In the genomic region with DNA sequence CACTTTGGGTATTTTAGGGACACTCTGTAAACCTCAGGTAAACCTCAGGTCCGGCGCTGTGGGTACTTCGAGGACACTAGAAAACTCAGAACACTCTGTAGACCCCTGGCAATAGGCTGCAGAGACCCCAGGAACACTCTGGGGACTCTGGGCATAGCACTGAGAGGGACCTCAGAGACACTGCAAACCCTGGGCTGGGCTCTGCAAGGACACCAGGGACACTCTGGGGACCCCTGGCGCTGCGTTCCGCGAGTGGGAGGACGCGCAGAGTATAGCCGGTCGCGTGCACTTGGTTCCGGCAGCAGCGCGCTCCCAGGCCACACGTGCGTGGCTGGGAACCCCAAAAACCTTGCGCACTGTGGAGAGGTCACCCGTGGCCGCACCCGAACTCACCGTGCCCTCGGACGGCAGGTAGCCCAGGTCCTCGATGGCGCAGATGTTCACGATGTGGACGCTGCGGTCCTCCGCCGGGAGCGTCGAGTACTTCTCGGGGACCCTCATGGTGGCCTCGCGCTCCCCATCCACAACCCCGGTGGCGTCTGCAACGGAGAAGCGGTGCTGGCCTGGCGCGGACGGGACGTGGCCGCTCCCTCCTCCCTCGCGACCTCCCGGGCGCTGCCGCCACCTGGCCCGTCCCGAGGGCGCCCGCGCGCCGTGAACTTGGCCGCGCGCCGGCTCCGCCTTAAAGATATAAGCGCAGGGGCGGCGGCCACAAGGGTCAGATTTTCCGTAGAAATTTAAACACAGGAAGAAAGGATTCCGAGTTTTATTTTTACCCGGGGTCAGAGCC, we compare ENCODE assay signal across 8 mouse cellular contexts.
A peak's percentile ranks its signal among the peaks of the same experiment; 100 is the strongest.
DNase-seq lines count a peak whose midpoint lies in the region; ATAC-seq and TF ChIP-seq lines count a peak whose summit lies in the region.

No protein-coding gene starts in this region.

- H3K4me1 ChIP-seq in forebrain, embryonic 11.5 days (replicated peaks; ENCODE audit: control insufficient read depth, insufficient read depth, low read length), result peaks cover 6% of the 10 kb centered on the region; the same call in 1 of the 2 replicates
- H3K4me1 ChIP-seq in hindbrain, embryonic 15.5 days (replicated peaks), result peaks cover 11% of the 10 kb centered on the region
- H3K4me1 ChIP-seq in lung, adult 2 months (ENCODE audit: control insufficient read depth, insufficient read depth, low read length), result no peaks in the 10 kb centered on the region
- H3K4me1 ChIP-seq in stomach, postnatal 0 days (replicated peaks; ENCODE audit: control insufficient read depth, insufficient read depth), result peaks cover 5% of the 10 kb centered on the region; the same call in 1 of the 2 replicates

- H3K36me3 ChIP-seq in forebrain, embryonic 11.5 days (ENCODE audit: control insufficient read depth, insufficient read depth, low read length), result no peaks in the 10 kb centered on the region
- H3K36me3 ChIP-seq in hindbrain, embryonic 15.5 days, result no peaks in the 10 kb centered on the region
- H3K36me3 ChIP-seq in stomach, postnatal 0 days (ENCODE audit: control insufficient read depth, insufficient read depth, low read length), result no peaks in the 10 kb centered on the region

- ATAC-seq in forebrain, embryonic 11.5 days (replicated peaks; ENCODE audit: low FRiP score), result 0 out of 2 replicates have a peak, but pooled peaks have one; percentile 29
- no peak for ATAC-seq in hindbrain, embryonic 15.5 days (ENCODE audit: low FRiP score, low read depth)
- ATAC-seq in stomach, postnatal 0 days (ENCODE audit: low FRiP score, low TSS enrichment), result peak; percentile 20; the same call in 1 of the 2 replicates

- peaks cover 12% of the 10 kb centered on the region for H3K27me3 ChIP-seq in forebrain, embryonic 11.5 days (ENCODE audit: control insufficient read depth, insufficient read depth, low read length)
- H3K27me3 ChIP-seq in hindbrain, embryonic 15.5 days, result peaks cover 25% of the 10 kb centered on the region
- H3K27me3 ChIP-seq in stomach, postnatal 0 days (ENCODE audit: control insufficient read depth, insufficient read depth, low read length), result no peaks in the 10 kb centered on the region

- peak; percentile 62 for DNase-seq in ovary, postnatal 36 days (ENCODE audit: low spot score)
- DNase-seq in ovary, adult 18-20 months (ENCODE audit: low spot score), result no peak
- peak; percentile 62 for DNase-seq in forebrain, embryonic 11.5 days (ENCODE audit: low spot score)
- peak; percentile 63 for DNase-seq in lung, adult 2 months
- DNase-seq in stomach, postnatal 0 days (ENCODE audit: low spot score), result peak; percentile 71
- DNase-seq in layer of hippocampus, postnatal 14 days (ENCODE audit: low spot score in 2 of 2), result no peak
- DNase-seq in cerebellum, adult 9-10 months, result no peak

- WGBS in forebrain, embryonic 11.5 days, result 10% methylated on average over 68 of the region's 68 CpGs
- WGBS in hindbrain, embryonic 15.5 days, result 7% methylated on average over 68 of the region's 68 CpGs
- WGBS in lung, adult 2 months, result 6% methylated on average over 68 of the region's 68 CpGs
- 11% methylated on average over 66 of the region's 68 CpGs for WGBS in stomach, postnatal 0 days

- peak overlapping the region; percentile 67 for H3K4me2 ChIP-seq in forebrain, embryonic 11.5 days (ENCODE audit: low read depth, low read length, severe bottlenecking)
- H3K4me2 ChIP-seq in hindbrain, embryonic 15.5 days, result peak overlapping the region; percentile 94
- peak overlapping the region; percentile 77 for H3K4me2 ChIP-seq in stomach, postnatal 0 days (replicated peaks; ENCODE audit: low read depth)

- no peak overlapping the region for H3K27ac ChIP-seq in forebrain, embryonic 11.5 days (ENCODE audit: low read depth, low read length)
- no peak overlapping the region for H3K27ac ChIP-seq in hindbrain, embryonic 15.5 days (replicated peaks)
- no peak overlapping the region for H3K27ac ChIP-seq in stomach, postnatal 0 days (replicated peaks)

- TF ChIP-seq POLR2A in lung, adult 2 months (IDR thresholded peaks at IDR 0.05; ENCODE audit: borderline replicate concordance, extremely low read depth, low read depth, low read length), result 0 out of 2 replicates have a peak, but pooled peaks have one; percentile 12

- no peaks in the 10 kb centered on the region; the same call in 1 of the 2 replicates for H3K9me3 ChIP-seq in forebrain, embryonic 11.5 days (ENCODE audit: control insufficient read depth, low read length)
- no peaks in the 10 kb centered on the region for H3K9me3 ChIP-seq in hindbrain, embryonic 15.5 days
- H3K9me3 ChIP-seq in stomach, postnatal 0 days (ENCODE audit: control insufficient read depth, low read length), result no peaks in the 10 kb centered on the region

- peak overlapping the region; percentile 31 for H3K4me3 ChIP-seq in forebrain, embryonic 11.5 days (ENCODE audit: low read depth, low read length)
- H3K4me3 ChIP-seq in hindbrain, embryonic 15.5 days, result peak overlapping the region; percentile 46
- H3K4me3 ChIP-seq in lung, adult 2 months (replicated peaks; ENCODE audit: extremely low read depth, low read depth, low read length), result peak overlapping the region; percentile 63
- peak overlapping the region; percentile 44 for H3K4me3 ChIP-seq in stomach, postnatal 0 days (ENCODE audit: low read depth, low read length)

- no peak for TF ChIP-seq EP300 in stomach, postnatal 0 days (optimal IDR thresholded peaks at IDR 0.05)

- TF ChIP-seq CTCF in lung, adult 2 months (IDR thresholded peaks at IDR 0.05; ENCODE audit: insufficient read depth, low read length), result no peak
- TF ChIP-seq CTCF in stomach, postnatal 0 days (IDR thresholded peaks at IDR 0.05; ENCODE audit: low read depth), result peak; percentile 8; the same call in 1 of the 2 replicates

- H3K9ac ChIP-seq in forebrain, embryonic 11.5 days (ENCODE audit: low read length), result peak overlapping the region; percentile 52
- peak overlapping the region; percentile 41; the same call in 1 of the 2 replicates for H3K9ac ChIP-seq in hindbrain, embryonic 15.5 days
- H3K9ac ChIP-seq in stomach, postnatal 0 days (ENCODE audit: low read length), result peak overlapping the region; percentile 63

Comparison
In these comparisons a context has a peak if more than half of its experiments do, and no peak if none do; other contexts are left out.
1. DNase-seq: peak in ovary, postnatal 36 days (single experiment), forebrain, embryonic 11.5 days (single experiment), lung, adult 2 months (single experiment) and stomach, postnatal 0 days (single experiment); none in ovary, adult 18-20 months (single experiment), layer of hippocampus, postnatal 14 days (0 of 2) and cerebellum, adult 9-10 months (single experiment).
2. Peak in every context shown above with its lines, with median percentiles within 50 percentile points of each other: H3K4me2 ChIP-seq, H3K4me3 ChIP-seq and H3K9ac ChIP-seq.